Mouse (Mus musculus) liver, postnatal 0 days (tissue): Measurements from ENCODE around the gene Dctn1. TPM values are rescaled to one million over a fixed set of nuclear protein-coding genes. Genes with fewer than 3 reads are reported as not detected.
A peak's percentile ranks its signal among the peaks of the same experiment; 100 is the strongest.

ENCODE experiments used
- ATAC-seq: fragments of 200-750 bp; cut with Nextera tagmentation; 2 replicates; pipeline ENCODE4 v1.8.0; 2017; ENCODE audit warnings: mild to moderate bottlenecking, moderate library complexity
- DNase-seq: peaks from one replicate; pipeline ENCODE4 v3.0.0-alpha.2; 2016
- H3K27ac ChIP-seq: fragments of 300-500 bp; sonication (generic); 2 replicates; pipeline ENCODE4 v1.5.1; 2014; ENCODE audit warnings: antibody characterized with exemption, moderate library complexity, mild to moderate bottlenecking, low read depth
- H3K27me3 ChIP-seq: fragments of 300-500 bp; sonication (generic); 2 replicates; pipeline ENCODE4 v1.6.1; 2014; ENCODE audit warnings: low read length, control low read depth, mixed read lengths; ENCODE audit not compliant: insufficient read depth
- H3K36me3 ChIP-seq: fragments of 300-500 bp; sonication (generic); replicated peaks from 2 replicates; pipeline ENCODE4 v1.6.1; 2014; ENCODE audit warnings: mild to moderate bottlenecking, control low read depth, low read length, moderate library complexity, mixed read lengths; ENCODE audit not compliant: insufficient read depth
- H3K4me1 ChIP-seq: fragments of 300-500 bp; sonication (generic); 2 replicates; pipeline ENCODE4 v1.6.1; 2014; ENCODE audit warnings: antibody characterized with exemption, mild to moderate bottlenecking, control low read depth; ENCODE audit not compliant: insufficient read depth
- H3K4me2 ChIP-seq: fragments of 300-500 bp; sonication (generic); 2 replicates; pipeline ENCODE4 v1.6.1; 2014; ENCODE audit warnings: low read depth, mild to moderate bottlenecking, low read length, moderate library complexity, mixed read lengths
- H3K4me3 ChIP-seq: fragments of 300-500 bp; sonication (generic); 2 replicates; pipeline ENCODE4 v1.5.1; 2014; ENCODE audit warnings: low read depth, low read length
- H3K9ac ChIP-seq: fragments of 300-500 bp; sonication (generic); replicated peaks from 2 replicates; pipeline ENCODE4 v1.6.1; 2014; ENCODE audit warnings: mild to moderate bottlenecking, moderate library complexity
- H3K9me3 ChIP-seq: fragments of 300-500 bp; sonication (generic); 2 replicates; pipeline ENCODE4 v1.6.1; 2016; ENCODE audit warnings: mild to moderate bottlenecking, control low read depth, low read length, mixed read lengths
- CTCF ChIP-seq: sonication (generic); IDR thresholded peaks from 2 replicates; pipeline ENCODE4 v1.5.1; 2016; ENCODE audit warnings: antibody characterized with exemption, low read depth
- EP300 ChIP-seq: IDR thresholded peaks from 2 replicates; pipeline ENCODE4 v1.6.1; 2016; ENCODE audit warnings: antibody characterized with exemption, low read depth, mild to moderate bottlenecking
- WGBS: fragments of 180-500 bp; shearing (Covaris S2); extraction: QIAGEN DNeasy Blood & Tissue Kit; methylation state at CpG from one replicate; pipeline ENCODE4 v1.1.7; 2014; ENCODE audit not compliant: insufficient replicate concordance; 5-methylcytosine and 5-hydroxymethylcytosine counted together
- polyA plus RNA-seq: library from polyadenylated mRNA; unstranded; fragments of >200 nt; fragmentation: Nextera tagmentation; extraction: Ambion mirVana; gene quantifications from 2 replicates; pipeline ENCODE4 v1.2.1, GENCODE M21; 2015

The Dctn1 gene
- polyA plus RNA-seq, 1 experiment from 2014 or later, result 14.7 TPM

GRCm38 (mm10) chr6:83161921-83162641 lies 3.6 kb upstream of the Dctn1 start:
- Histone ChIP-seq H3K4me1 (peaks cover 26% of the 10 kb centered on the region), H3K9me3 (no peaks in the 10 kb centered on the region), H3K9ac (peak overlapping the region; percentile 45), H3K4me3 (peak overlapping the region; percentile 45), H3K27me3 (peaks cover 23% of the 10 kb centered on the region), H3K36me3 (no peaks in the 10 kb centered on the region), H3K4me2 (peak overlapping the region; percentile 79), H3K27ac (no peak overlapping the region)
- peak; percentile 52 for DNase-seq
- peak; percentile 43 for ATAC-seq
- WGBS, result 2% methylated on average over 49 of the region's 49 CpGs
- TF ChIP-seq CTCF, result no peak

- Histone ChIP-seq H3K27ac (no peak overlapping the region), H3K4me3 (peak overlapping the region; percentile 45), H3K4me2 (peak overlapping the region; percentile 79), H3K36me3 (no peaks in the 10 kb centered on the region), H3K4me1 (peaks cover 32% of the 10 kb centered on the region), H3K9ac (peak overlapping the region; percentile 45; the same call in 1 of the 2 replicates), H3K9me3 (no peaks in the 10 kb centered on the region), H3K27me3 (peaks cover 23% of the 10 kb centered on the region)
- TF ChIP-seq CTCF (peak; percentile 83), EP300 (no peak)
- ATAC-seq, result 0 out of 2 replicates have a peak, but pooled peaks have one; percentile 12
- peak; percentile 74 for DNase-seq
- WGBS, result 1% methylated on average over 8 of the region's 8 CpGs
Measured at GRCm38 (mm10) chr6:83162701-83163100, 3.0 kb upstream of the Dctn1 start.

GRCm38 (mm10) chr6:83165026-83165606 lies 604 bp upstream of the Dctn1 start:
- peak overlapping the region; percentile 81 for H3K4me2 ChIP-seq
- ATAC-seq, result peak; percentile 5; the same call in 1 of the 2 replicates
- no peaks in the 10 kb centered on the region for H3K9me3 ChIP-seq
- peaks cover 23% of the 10 kb centered on the region for H3K27me3 ChIP-seq
- 6% methylated on average over 6 of the region's 6 CpGs for WGBS
- peak overlapping the region; percentile 85 for H3K4me3 ChIP-seq
- no peak for DNase-seq
- H3K27ac ChIP-seq, result peak overlapping the region; percentile 81
- no peaks in the 10 kb centered on the region for H3K36me3 ChIP-seq
- peaks cover 36% of the 10 kb centered on the region for H3K4me1 ChIP-seq
- peak overlapping the region; percentile 87 for H3K9ac ChIP-seq
- no peak for TF ChIP-seq EP300
- no peak for TF ChIP-seq CTCF

- H3K4me1 ChIP-seq, result peaks cover 36% of the 10 kb centered on the region
- H3K36me3 ChIP-seq, result no peaks in the 10 kb centered on the region
- TF ChIP-seq EP300 (no peak), CTCF (no peak)
- DNase-seq (no peak), ATAC-seq (peak; percentile 17)
- H3K27ac ChIP-seq, result peak overlapping the region; percentile 81
- H3K9me3 ChIP-seq, result no peaks in the 10 kb centered on the region
- H3K4me2 ChIP-seq, result peak overlapping the region; percentile 81
- peak overlapping the region; percentile 85 for H3K4me3 ChIP-seq
- peaks cover 15% of the 10 kb centered on the region for H3K27me3 ChIP-seq
- under 1% methylated on average over 12 of the region's 12 CpGs for WGBS
- H3K9ac ChIP-seq, result peak overlapping the region; percentile 87
Measured at GRCm38 (mm10) chr6:83166243-83166630, 517 bp downstream of the Dctn1 start.

- H3K27me3 ChIP-seq, result no peaks in the 10 kb centered on the region
- no peak for DNase-seq
- WGBS, result 80% methylated on average over 5 of the region's 5 CpGs
- H3K9me3 ChIP-seq, result no peaks in the 10 kb centered on the region
- no peak overlapping the region for H3K27ac ChIP-seq
- H3K36me3 ChIP-seq, result no peaks in the 10 kb centered on the region
- H3K4me3 ChIP-seq, result no peak overlapping the region
- no peak overlapping the region for H3K4me2 ChIP-seq
- no peak for ATAC-seq
- peaks cover 21% of the 10 kb centered on the region for H3K4me1 ChIP-seq
- no peak overlapping the region for H3K9ac ChIP-seq
- TF ChIP-seq EP300, result no peak
Measured at GRCm38 (mm10) chr6:83169872-83170271, 4.2 kb downstream of the Dctn1 start.

GRCm38 (mm10) chr6:83171063-83171462 lies 5.3 kb downstream of the Dctn1 start:
- DNase-seq (no peak), ATAC-seq (no peak)
- Histone ChIP-seq H3K4me3 (no peak overlapping the region), H3K9me3 (no peaks in the 10 kb centered on the region), H3K36me3 (no peaks in the 10 kb centered on the region), H3K4me2 (no peak overlapping the region), H3K4me1 (peaks cover 18% of the 10 kb centered on the region), H3K27me3 (no peaks in the 10 kb centered on the region), H3K27ac (no peak overlapping the region), H3K9ac (no peak overlapping the region)
- no peak for TF ChIP-seq EP300
- no peak for TF ChIP-seq CTCF
- WGBS, result 80% methylated on average over 5 of the region's 5 CpGs
